Mouse (Mus musculus) stomach, embryonic 14.5 days (tissue): Measurements from ENCODE around the gene Kcnab1. TPM values are rescaled to one million over a fixed set of nuclear protein-coding genes. Genes with fewer than 3 reads are reported as not detected.

Source experiments
- ATAC-seq: fragments of 200-750 bp; cut with Nextera tagmentation; 2 replicates; pipeline ENCODE4 v1.8.0; 2017; ENCODE audit warnings: low read depth, moderate TSS enrichment; ENCODE audit not compliant: insufficient number of reproducible peaks, insufficient read depth, low FRiP score
- H3K27ac ChIP-seq: fragments of 300-500 bp; sonication (generic); 2 replicates; pipeline ENCODE4 v1.5.1; 2014; ENCODE audit warnings: mild to moderate bottlenecking, low read length, moderate library complexity, mixed read lengths
- H3K27me3 ChIP-seq: fragments of 300-500 bp; sonication (generic); 2 replicates; pipeline ENCODE4 v1.6.1; 2014; ENCODE audit warnings: low read length, control low read depth, mixed read lengths; ENCODE audit not compliant: control insufficient read depth, insufficient read depth
- H3K36me3 ChIP-seq: fragments of 300-500 bp; sonication (generic); 2 replicates; pipeline ENCODE4 v1.6.1; 2014; ENCODE audit warnings: mild to moderate bottlenecking, control low read depth, low read length, moderate library complexity, mixed read lengths; ENCODE audit not compliant: control insufficient read depth, insufficient read depth
- H3K4me1 ChIP-seq: fragments of 300-500 bp; sonication (generic); 2 replicates; pipeline ENCODE4 v1.6.1; 2014; ENCODE audit warnings: low read length, control low read depth, mixed read lengths; ENCODE audit not compliant: control insufficient read depth, insufficient read depth
- H3K4me2 ChIP-seq: fragments of 300-500 bp; sonication (generic); replicated peaks from 2 replicates; pipeline ENCODE4 v1.6.1; 2014; ENCODE audit warnings: low read depth, low read length, control low read depth
- H3K4me3 ChIP-seq: fragments of 300-500 bp; sonication (generic); 2 replicates; pipeline ENCODE4 v1.5.1; 2014; ENCODE audit warnings: low read depth, low read length, control low read depth
- H3K9ac ChIP-seq: fragments of 300-500 bp; sonication (generic); replicated peaks from 2 replicates; pipeline ENCODE4 v1.6.1; 2014; ENCODE audit warnings: low read depth, mild to moderate bottlenecking, control low read depth, low read length, moderate library complexity, mixed read lengths
- H3K9me3 ChIP-seq: fragments of 300-500 bp; sonication (generic); 2 replicates; pipeline ENCODE4 v1.6.1; 2016; ENCODE audit warnings: low read depth, low read length, control low read depth; ENCODE audit not compliant: control insufficient read depth
- WGBS: fragments of 180-500 bp; shearing (Covaris S2); extraction: QIAGEN DNeasy Blood & Tissue Kit; methylation state at CpG from one replicate; pipeline ENCODE4 v1.1.7; 2014; 5-methylcytosine and 5-hydroxymethylcytosine counted together
- polyA plus RNA-seq: library from polyadenylated mRNA; unstranded; fragments of >200 nt; fragmentation: Nextera tagmentation; extraction: Ambion mirVana; gene quantifications from 2 replicates; pipeline ENCODE4 v1.2.1, GENCODE M21; 2014

Gene Kcnab1
- 3.9 and 5.7 TPM in 2 replicates for polyA plus RNA-seq

- Histone ChIP-seq H3K36me3 (no peaks in the 10 kb centered on the region), H3K4me3 (peak within 1 kb of the TSS; percentile 35), H3K27me3 (no peaks in the 10 kb centered on the region), H3K4me1 (peaks cover 8% of the 10 kb centered on the region), H3K27ac (no peak within 1 kb of the TSS), H3K9ac (0 out of 2 replicates have a peak within 1 kb of the TSS, but pooled peaks have one; percentile 25), H3K4me2 (peak within 1 kb of the TSS; percentile 79), H3K9me3 (no peaks in the 10 kb centered on the region)
- 2% methylated on average over 30 of the region's 30 CpGs for WGBS
- ATAC-seq: peak; percentile 74
Observed at GRCm38 (mm10) chr3:65108945-65109921, at the start of gene Kcnab1. TSS of gene Kcnab1 (plus strand) at chr3:65109384.

GRCm38 (mm10) chr3:65088295-65088694, 20.9 kb upstream of the Kcnab1 start:
- ATAC-seq: no peak
- Histone ChIP-seq H3K4me1 (no peaks in the 10 kb centered on the region), H3K36me3 (no peaks in the 10 kb centered on the region), H3K4me3 (no peak overlapping the region), H3K27me3 (no peaks in the 10 kb centered on the region), H3K9me3 (no peaks in the 10 kb centered on the region), H3K9ac (no peak overlapping the region), H3K4me2 (no peak overlapping the region), H3K27ac (no peak overlapping the region)
- 81% methylated on average over 2 of the region's 2 CpGs for WGBS

DNA sequence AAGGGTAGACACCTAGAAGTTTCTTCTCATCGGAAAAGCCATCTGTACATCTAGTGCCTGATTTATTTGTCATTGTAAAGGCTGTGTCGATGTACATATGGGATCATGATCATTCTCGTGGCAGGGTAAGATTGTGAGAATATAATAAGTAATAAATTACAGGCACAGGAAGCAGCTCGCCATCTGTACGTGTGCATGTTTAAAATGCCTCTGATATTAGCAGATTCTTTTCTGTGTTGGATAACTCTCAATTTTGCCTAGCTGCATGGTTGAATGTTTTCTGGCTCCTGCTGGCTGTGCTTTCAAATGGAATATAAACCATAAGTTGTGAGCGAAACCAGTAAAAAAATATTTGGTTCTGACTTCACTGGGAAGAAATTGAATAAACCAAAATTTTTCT, 5.1 kb upstream of the Kcnab1 start:
- H3K4me2 ChIP-seq: no peak overlapping the region
- H3K9me3 ChIP-seq: no peaks in the 10 kb centered on the region
- no peak for ATAC-seq
- H3K4me3 ChIP-seq: no peak overlapping the region
- no peaks in the 10 kb centered on the region for H3K4me1 ChIP-seq
- no peaks in the 10 kb centered on the region for H3K36me3 ChIP-seq
- no peak overlapping the region for H3K27ac ChIP-seq
- 53% methylated on average over 6 of the region's 6 CpGs for WGBS
- H3K27me3 ChIP-seq: no peaks in the 10 kb centered on the region
- H3K9ac ChIP-seq: no peak overlapping the region

DNA sequence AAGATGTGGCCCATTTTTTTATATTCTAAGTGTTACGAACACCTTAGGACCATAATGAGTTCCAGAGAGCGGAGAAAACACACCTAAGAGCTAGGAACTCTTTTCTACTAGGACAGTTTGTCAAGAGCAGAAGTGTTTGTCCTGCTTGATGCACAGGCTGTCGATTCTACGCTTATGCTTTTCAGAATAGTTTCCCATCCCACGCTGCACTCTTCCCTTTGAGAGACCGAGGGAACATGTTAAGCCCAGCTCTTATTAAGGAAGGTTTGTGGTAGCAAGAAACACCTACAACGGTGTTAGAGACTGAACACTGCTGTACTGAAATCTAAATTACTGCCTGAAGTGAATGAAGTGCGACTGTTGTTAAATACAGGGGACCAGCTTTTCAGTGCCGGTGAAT, 1.0 kb downstream of the Kcnab1 start:
- Histone ChIP-seq H3K9me3 (no peaks in the 10 kb centered on the region), H3K4me3 (peak overlapping the region; percentile 35), H3K36me3 (no peaks in the 10 kb centered on the region), H3K27ac (no peak overlapping the region), H3K4me2 (peak overlapping the region; percentile 79; the same call in 1 of the 2 replicates), H3K27me3 (no peaks in the 10 kb centered on the region), H3K9ac (no peak overlapping the region), H3K4me1 (peaks cover 8% of the 10 kb centered on the region)
- WGBS: 64% methylated on average over 9 of the region's 9 CpGs
- no peak for ATAC-seq

DNA sequence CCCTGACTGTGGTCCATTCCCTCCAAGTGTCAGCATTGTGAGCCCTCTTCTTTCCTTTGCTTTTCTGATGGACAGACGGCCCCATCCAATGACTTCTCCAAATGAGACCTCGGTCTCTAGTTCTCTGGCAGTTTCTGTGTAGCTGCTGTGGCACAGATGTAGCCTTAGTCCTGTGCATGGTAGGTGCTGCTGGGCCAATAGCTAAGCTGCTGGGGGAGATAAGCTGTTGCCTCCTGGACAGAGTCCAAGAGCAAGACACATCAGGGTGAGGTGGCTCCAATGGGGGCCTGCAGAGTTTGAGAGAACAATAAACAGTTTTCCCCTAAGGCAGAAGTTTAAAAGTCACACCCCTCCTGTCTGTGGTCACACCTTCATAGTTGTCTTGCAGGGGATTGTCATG, 2.0 kb downstream of the Kcnab1 start:
- H3K9me3 ChIP-seq: no peaks in the 10 kb centered on the region
- H3K4me1 ChIP-seq: peaks cover 8% of the 10 kb centered on the region
- no peak overlapping the region for H3K4me2 ChIP-seq
- WGBS: 91% methylated on average over 2 of the region's 2 CpGs
- H3K9ac ChIP-seq: no peak overlapping the region
- no peaks in the 10 kb centered on the region for H3K36me3 ChIP-seq
- H3K4me3 ChIP-seq: no peak overlapping the region
- no peak overlapping the region for H3K27ac ChIP-seq
- no peaks in the 10 kb centered on the region for H3K27me3 ChIP-seq
- no peak for ATAC-seq

DNA sequence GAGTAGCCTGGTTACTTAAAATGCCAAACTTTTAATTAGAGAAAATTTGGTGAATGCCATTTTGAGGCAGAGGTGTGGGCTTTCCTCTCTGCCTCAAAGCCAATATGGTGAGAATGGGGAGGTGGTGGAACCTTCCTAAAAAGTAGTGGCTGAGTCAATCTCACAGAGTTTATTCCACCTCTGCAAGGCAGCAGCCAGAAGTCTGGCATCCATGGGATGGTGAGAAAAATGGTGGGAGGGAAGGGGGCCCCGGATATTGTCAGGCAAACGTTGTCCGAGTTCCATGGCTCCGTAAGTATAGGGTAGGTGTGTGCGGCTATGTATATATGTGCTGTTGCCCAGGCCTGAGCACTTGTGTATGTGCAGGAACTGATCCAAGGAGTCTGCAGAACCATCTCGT, 6.0 kb downstream of the Kcnab1 start:
- H3K36me3 ChIP-seq: no peaks in the 10 kb centered on the region
- no peak overlapping the region for H3K4me3 ChIP-seq
- no peak overlapping the region for H3K4me2 ChIP-seq
- H3K27me3 ChIP-seq: no peaks in the 10 kb centered on the region
- ATAC-seq: no peak
- no peak overlapping the region for H3K27ac ChIP-seq
- no peak overlapping the region for H3K9ac ChIP-seq
- 82% methylated on average over 6 of the region's 6 CpGs for WGBS
- no peaks in the 10 kb centered on the region for H3K9me3 ChIP-seq
- peaks cover 2% of the 10 kb centered on the region; the same call in 1 of the 2 replicates for H3K4me1 ChIP-seq

DNA sequence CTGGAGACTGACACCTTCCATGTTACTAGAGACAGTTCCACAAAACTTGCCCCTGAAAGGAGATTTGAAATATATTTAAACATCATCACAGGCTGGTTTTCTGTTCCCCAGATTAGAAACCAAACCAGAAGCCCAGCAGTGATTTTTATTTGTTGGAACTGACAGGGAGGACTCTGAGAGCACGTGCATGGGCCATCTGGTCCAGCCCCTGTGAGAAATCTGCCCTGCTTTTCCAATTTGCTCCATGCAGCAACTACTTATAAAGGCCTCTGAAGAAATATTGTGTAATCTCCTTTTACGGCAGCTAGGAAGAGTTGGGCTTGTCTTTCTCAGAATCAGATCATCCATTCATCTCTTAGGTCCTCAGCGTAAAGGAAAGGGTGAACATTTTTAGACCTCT, 7.8 kb downstream of the Kcnab1 start:
- no peaks in the 10 kb centered on the region for H3K9me3 ChIP-seq
- H3K4me2 ChIP-seq: no peak overlapping the region
- no peak overlapping the region for H3K9ac ChIP-seq
- no peaks in the 10 kb centered on the region for H3K36me3 ChIP-seq
- H3K27ac ChIP-seq: no peak overlapping the region
- no peak overlapping the region for H3K4me3 ChIP-seq
- H3K4me1 ChIP-seq: no peaks in the 10 kb centered on the region
- no peak for ATAC-seq
- H3K27me3 ChIP-seq: no peaks in the 10 kb centered on the region
- 80% methylated on average over 3 of the region's 3 CpGs for WGBS

- Histone ChIP-seq H3K9ac (no peak overlapping the region), H3K9me3 (no peaks in the 10 kb centered on the region), H3K4me1 (no peaks in the 10 kb centered on the region), H3K4me3 (no peak overlapping the region), H3K27ac (no peak overlapping the region), H3K4me2 (no peak overlapping the region), H3K27me3 (no peaks in the 10 kb centered on the region), H3K36me3 (no peaks in the 10 kb centered on the region)
- no peak for ATAC-seq
- WGBS: 87% methylated on average over 8 of the region's 8 CpGs
Observed at GRCm38 (mm10) chr3:65117365-65117764, 8.2 kb downstream of the Kcnab1 start.
